Mouse (Mus musculus): ENCODE results near the gene Mettl26. TPM values are rescaled to one million over a fixed set of nuclear protein-coding genes. Genes with fewer than 3 reads are reported as not detected.
A peak's percentile ranks its signal among the peaks of the same experiment; 100 is the strongest.

Gene Mettl26
- 51.6 and 55.5 TPM in 2 replicates for polyA plus RNA-seq (2016; fragmentation: Nextera tagmentation; extraction: Ambion mirVana)

DNA sequence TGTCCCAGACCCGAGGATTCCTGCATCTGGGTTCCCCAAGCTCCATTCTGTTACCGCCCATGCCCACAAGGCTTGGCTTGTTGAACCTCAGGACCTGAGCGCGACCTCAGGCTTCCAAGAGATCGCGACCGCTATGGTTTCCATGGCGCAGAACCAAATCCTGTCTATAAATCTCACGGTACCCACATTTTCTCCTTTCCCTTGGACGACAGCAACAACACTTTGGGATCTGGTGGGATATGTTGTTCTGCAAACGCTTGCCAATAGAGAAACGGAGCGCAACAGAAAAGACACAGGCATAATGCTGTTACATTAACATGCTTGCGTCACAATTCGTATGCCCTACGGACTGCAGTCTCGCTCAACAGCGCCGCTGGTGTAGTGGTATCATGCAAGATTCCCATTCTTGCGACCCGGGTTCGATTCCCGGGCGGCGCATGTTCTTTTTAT lies at the start of gene Mettl26:
TSS of gene Mettl26 (plus strand) at position 354 of the 450 bp plus-strand sequence.
- peak within 1 kb of the TSS; percentile 61 for H3K4me3 ChIP-seq (replicated peaks)
- H3K9me3 ChIP-seq = no peaks in the 10 kb centered on the region
- peaks cover 21% of the 10 kb centered on the region for H3K36me3 ChIP-seq (replicated peaks)
- H3K27me3 ChIP-seq = no peaks in the 10 kb centered on the region
- WGBS = under 1% methylated on average over 25 of the region's 25 CpGs
- H3K4me1 ChIP-seq = peaks cover 25% of the 10 kb centered on the region
- peak within 1 kb of the TSS; percentile 75 for H3K9ac ChIP-seq
- peak within 1 kb of the TSS; percentile 91 for H3K27ac ChIP-seq
- peak; percentile 70 for ATAC-seq (ENCODE audit: low FRiP score)
- peak within 1 kb of the TSS; percentile 96 for H3K4me2 ChIP-seq

DNA sequence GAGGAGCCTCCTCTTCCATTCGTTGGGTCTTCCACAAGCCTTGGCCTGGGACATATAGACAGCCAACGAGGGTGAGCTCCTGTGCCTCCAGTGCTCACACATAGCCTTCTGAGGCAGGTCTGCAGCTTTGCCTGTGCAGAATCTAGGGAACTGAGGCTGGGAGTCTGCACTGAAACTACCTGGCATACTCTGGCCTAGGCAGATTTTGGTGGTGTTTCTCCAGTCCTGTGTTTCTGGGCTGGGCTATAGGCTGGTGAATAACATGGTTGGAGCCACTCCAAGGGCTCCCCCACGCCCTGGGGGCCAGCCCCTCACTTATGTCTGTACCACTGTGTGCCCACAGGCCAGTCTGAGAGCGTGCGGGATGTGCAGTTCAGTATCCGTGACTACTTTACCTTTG lies 49.6 kb upstream of the Mettl26 start:
- 93% methylated on average over 6 of the region's 6 CpGs for WGBS
- no peaks in the 10 kb centered on the region for H3K9me3 ChIP-seq
- peaks cover 8% of the 10 kb centered on the region for H3K27me3 ChIP-seq
- peaks cover 31% of the 10 kb centered on the region for H3K36me3 ChIP-seq (replicated peaks)
- no peak overlapping the region for H3K27ac ChIP-seq
- H3K9ac ChIP-seq = no peak overlapping the region
- peaks cover 61% of the 10 kb centered on the region for H3K4me1 ChIP-seq
- H3K4me2 ChIP-seq = peak overlapping the region; percentile 95; the same call in 1 of the 2 replicates
- H3K4me3 ChIP-seq (replicated peaks) = 0 out of 2 replicates have a peak overlapping the region, but pooled peaks have one; percentile 4
- no peak for ATAC-seq (ENCODE audit: low FRiP score)

DNA sequence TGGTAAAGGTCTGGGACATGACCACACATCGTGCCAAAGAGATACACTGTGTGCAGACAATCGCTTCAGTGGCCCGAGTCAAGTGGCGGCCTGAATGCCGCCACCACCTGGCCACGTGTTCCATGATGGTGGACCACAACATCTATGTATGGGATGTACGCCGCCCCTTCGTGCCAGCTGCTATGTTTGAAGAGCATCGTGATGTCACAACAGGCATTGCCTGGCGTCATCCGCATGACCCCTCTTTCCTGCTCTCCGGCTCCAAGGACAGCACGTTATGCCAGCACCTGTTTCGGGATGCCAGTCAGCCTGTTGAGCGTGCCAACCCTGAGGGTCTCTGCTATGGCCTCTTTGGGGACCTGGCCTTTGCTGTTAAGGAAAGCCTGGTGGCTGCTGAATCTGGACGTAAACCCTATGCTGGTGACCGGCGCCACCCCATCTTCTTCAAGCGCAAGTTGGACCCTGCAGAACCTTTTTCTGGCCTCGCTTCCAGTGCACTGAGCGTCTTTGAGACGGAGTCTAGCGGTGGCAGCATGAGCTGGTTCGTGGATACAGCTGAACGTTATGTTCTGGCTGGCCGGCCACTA lies 48.8 kb upstream of the Mettl26 start:
- WGBS = 95% methylated on average over 27 of the region's 27 CpGs
- Histone ChIP-seq H3K27ac (no peak overlapping the region), H3K4me1 (peaks cover 68% of the 10 kb centered on the region), H3K9ac (no peak overlapping the region), H3K9me3 (no peaks in the 10 kb centered on the region), H3K36me3 (replicated peaks) (peaks cover 38% of the 10 kb centered on the region), H3K27me3 (0 out of 2 replicates have a peak, but pooled peaks cover 3% of the 10 kb centered on the region), H3K4me2 (0 out of 2 replicates have a peak overlapping the region, but pooled peaks have one; percentile 13), H3K4me3 (replicated peaks) (no peak overlapping the region)
- ATAC-seq (ENCODE audit: low FRiP score) = no peak

GRCm38 (mm10) chr17:25827011-25827410 lies 47.9 kb upstream of the Mettl26 start:
- H3K36me3 ChIP-seq (replicated peaks) = peaks cover 47% of the 10 kb centered on the region
- H3K9me3 ChIP-seq = no peaks in the 10 kb centered on the region
- no peak overlapping the region for H3K9ac ChIP-seq
- ATAC-seq (ENCODE audit: low FRiP score) = no peak
- H3K4me3 ChIP-seq (replicated peaks) = no peak overlapping the region
- WGBS = 94% methylated on average over 13 of the region's 13 CpGs
- H3K27me3 ChIP-seq = 0 out of 2 replicates have a peak, but pooled peaks cover 3% of the 10 kb centered on the region
- no peak overlapping the region for H3K27ac ChIP-seq
- peaks cover 78% of the 10 kb centered on the region for H3K4me1 ChIP-seq
- no peak overlapping the region for H3K4me2 ChIP-seq

DNA sequence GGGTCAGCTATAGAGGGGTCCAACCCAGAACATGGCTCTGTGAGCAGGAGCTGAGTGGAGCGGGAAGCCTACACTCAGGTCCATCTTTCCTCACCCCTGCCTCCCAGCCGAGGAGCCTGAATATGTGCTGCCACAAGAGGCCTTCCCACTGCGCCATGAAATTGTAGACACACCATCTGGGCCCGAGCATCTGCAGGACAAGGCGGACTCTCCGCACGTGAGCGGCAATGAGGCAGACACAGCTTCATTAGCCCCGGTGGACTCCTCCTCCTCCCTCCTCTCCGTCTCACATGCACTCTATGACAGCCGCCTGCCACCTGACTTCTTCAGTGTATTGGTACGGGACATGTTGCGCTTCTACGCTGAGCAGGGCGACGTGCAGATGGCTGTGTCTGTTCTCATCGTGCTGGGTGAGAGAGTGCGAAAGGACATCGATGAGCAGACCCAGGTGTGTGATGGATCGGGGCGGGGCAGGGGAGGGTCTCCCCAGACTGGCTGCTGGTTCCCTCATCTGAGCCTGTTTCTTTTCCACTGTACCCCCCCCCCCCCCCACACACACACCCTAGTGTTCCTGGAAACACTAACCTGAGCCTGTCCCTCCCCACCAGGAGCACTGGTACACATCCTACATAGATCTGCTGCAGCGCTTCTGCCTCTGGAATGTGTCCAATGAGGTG lies 47.2 kb upstream of the Mettl26 start:
- Histone ChIP-seq H3K36me3 (replicated peaks) (peaks cover 47% of the 10 kb centered on the region), H3K27me3 (no peaks in the 10 kb centered on the region), H3K4me2 (peak overlapping the region; percentile 79; the same call in 1 of the 2 replicates), H3K27ac (no peak overlapping the region), H3K4me3 (replicated peaks) (no peak overlapping the region; the same call in 1 of the 2 replicates), H3K9me3 (no peaks in the 10 kb centered on the region), H3K9ac (0 out of 2 replicates have a peak overlapping the region, but pooled peaks have one; percentile 85), H3K4me1 (peaks cover 80% of the 10 kb centered on the region)
- WGBS = 92% methylated on average over 22 of the region's 22 CpGs
- no peak for ATAC-seq (ENCODE audit: low FRiP score)

DNA sequence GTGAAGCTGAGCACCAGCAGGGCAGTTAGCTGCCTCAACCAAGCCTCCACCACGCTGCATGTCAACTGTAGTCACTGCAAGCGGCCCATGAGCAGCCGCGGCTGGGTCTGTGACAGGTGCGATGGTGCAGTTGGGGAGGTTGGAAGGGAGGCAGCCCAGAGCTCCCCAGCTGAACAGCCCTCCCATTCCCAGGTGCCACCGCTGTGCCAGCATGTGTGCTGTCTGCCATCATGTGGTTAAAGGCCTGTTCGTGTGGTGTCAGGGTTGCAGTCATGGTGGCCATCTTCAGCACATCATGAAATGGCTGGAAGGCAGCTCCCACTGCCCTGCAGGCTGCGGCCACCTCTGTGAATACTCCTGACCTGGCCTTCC lies 46.7 kb upstream of the Mettl26 start:
- H3K4me1 ChIP-seq = peaks cover 77% of the 10 kb centered on the region
- H3K9ac ChIP-seq = peak overlapping the region; percentile 85; the same call in 1 of the 2 replicates
- ATAC-seq (ENCODE audit: low FRiP score) = no peak
- WGBS = 83% methylated on average over 8 of the region's 8 CpGs
- H3K4me2 ChIP-seq = peak overlapping the region; percentile 79
- H3K9me3 ChIP-seq = no peaks in the 10 kb centered on the region
- H3K36me3 ChIP-seq (replicated peaks) = peaks cover 47% of the 10 kb centered on the region
- H3K27ac ChIP-seq = peak overlapping the region; percentile 93
- peak overlapping the region; percentile 63 for H3K4me3 ChIP-seq (replicated peaks)
- no peaks in the 10 kb centered on the region for H3K27me3 ChIP-seq

DNA sequence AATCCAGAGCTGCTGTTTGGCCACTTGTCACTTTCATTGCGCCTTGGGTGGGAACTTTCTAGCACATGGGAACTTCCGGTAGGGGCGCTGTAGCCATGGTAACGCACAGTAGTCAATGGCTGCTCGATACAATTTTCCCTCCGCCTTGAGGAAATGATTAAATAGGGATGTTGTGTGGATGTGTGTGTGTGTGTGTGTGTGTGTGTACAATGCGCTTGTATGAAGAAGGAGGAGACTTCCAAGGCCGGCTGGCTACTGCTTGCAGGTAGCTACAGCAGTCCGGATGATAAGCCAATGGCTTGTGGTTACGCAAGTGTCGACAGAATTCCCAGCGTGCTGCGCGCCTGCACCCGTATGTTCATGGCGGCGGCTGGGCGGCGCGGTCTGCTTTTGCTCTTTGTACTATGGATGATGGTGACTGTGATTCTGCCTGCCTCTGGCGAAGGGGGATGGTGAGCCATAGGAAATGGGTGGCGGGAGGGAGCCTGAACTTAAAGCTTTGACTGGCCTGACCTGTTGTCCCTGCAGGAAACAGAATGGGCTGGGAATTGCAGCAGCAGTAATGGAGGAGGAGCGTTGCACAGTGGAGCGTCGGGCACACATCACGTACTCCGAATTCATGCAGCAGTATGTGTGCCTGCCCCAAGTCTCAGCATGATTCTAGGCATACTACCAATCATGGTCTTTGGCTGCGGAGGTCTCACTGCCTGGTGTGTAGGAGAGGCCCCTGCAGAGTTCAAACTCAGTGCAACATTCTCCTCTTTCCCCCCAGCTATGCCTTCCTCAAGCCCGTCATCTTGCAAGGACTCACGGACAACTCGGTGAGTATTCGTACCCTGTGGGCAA lies 45.9 kb upstream of the Mettl26 start, which contains the start of gene Jmjd8:
TSS of gene Jmjd8 (plus strand) at position 156 of the 846 bp plus-strand sequence.
- H3K4me3 ChIP-seq (replicated peaks) = peak within 1 kb of the TSS; percentile 63
- peak; percentile 48 for ATAC-seq (ENCODE audit: low FRiP score)
- H3K4me2 ChIP-seq = peak within 1 kb of the TSS; percentile 79
- WGBS = 2% methylated on average over 32 of the region's 32 CpGs
- H3K36me3 ChIP-seq (replicated peaks) = peaks cover 47% of the 10 kb centered on the region
- no peaks in the 10 kb centered on the region for H3K9me3 ChIP-seq
- H3K4me1 ChIP-seq = peaks cover 80% of the 10 kb centered on the region
- peak within 1 kb of the TSS; percentile 93 for H3K27ac ChIP-seq
- H3K27me3 ChIP-seq = no peaks in the 10 kb centered on the region
- H3K9ac ChIP-seq = peak within 1 kb of the TSS; percentile 85

DNA sequence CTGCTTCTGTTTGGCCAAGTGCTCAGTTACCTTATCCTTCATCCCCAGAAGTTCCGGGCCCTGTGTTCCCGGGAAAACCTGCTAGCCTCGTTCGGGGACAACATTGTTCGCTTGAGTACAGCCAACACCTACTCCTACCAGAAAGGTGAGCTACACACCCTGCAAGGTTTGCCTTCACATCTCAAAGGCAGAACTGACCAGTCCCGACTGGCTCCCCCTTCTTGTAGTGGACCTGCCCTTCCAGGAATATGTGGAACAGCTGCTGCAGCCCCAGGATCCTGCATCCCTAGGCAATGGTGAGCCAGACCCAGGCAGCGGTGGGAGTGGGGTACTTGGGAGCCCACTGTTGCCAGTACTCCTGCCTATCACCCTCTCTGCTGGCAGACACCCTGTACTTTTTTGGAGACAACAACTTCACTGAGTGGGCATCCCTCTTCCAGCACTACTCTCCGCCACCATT lies 45.3 kb upstream of the Mettl26 start:
- Histone ChIP-seq H3K36me3 (replicated peaks) (peaks cover 48% of the 10 kb centered on the region), H3K9ac (peak overlapping the region; percentile 85), H3K4me1 (peaks cover 80% of the 10 kb centered on the region), H3K9me3 (no peaks in the 10 kb centered on the region), H3K27me3 (no peaks in the 10 kb centered on the region), H3K4me3 (replicated peaks) (peak overlapping the region; percentile 63), H3K27ac (peak overlapping the region; percentile 93), H3K4me2 (peak overlapping the region; percentile 79)
- whole genome bisulfite sequencing = 45% methylated on average over 8 of the region's 8 CpGs
- no peak for ATAC-seq (ENCODE audit: low FRiP score)

GRCm38 (mm10) chr17:25830200-25830753 lies 44.6 kb upstream of the Mettl26 start:
- WGBS = 83% methylated on average over 4 of the region's 4 CpGs
- H3K4me1 ChIP-seq = peaks cover 80% of the 10 kb centered on the region
- H3K36me3 ChIP-seq (replicated peaks) = peaks cover 55% of the 10 kb centered on the region

DNA sequence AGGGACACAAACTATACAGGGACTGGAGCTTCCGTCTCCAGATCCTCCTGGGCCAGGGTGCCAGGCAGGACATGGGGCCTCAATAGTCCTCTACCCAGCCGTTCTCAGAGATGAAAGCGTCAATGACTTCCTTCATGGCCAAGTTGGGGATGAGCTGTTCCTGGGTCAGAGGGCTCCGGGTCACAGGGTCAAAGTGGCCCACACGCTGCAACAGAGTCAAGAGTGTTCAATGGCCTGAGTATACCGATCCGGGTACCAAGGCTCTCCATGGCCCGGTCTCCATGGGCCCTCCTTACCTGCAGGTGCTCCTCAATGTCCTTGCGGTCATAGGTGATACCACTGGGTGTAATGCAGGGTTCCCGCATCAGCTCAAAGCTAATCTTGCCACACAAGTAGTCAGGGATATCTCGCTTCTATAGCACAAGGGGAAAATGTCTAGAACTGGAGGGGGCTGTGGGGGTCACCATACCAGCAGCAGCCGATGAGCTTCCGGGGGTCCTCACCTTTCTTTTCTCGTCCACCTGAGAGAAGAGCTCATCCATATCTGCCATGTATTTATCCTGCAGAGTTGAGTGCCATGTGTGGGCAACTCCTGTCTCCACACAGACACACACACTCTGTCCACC lies 44.0 kb upstream of the Mettl26 start:
- Histone ChIP-seq H3K4me1 (peaks cover 80% of the 10 kb centered on the region), H3K4me2 (peak overlapping the region; percentile 84), H3K27me3 (no peaks in the 10 kb centered on the region), H3K9ac (no peak overlapping the region), H3K36me3 (replicated peaks) (peaks cover 53% of the 10 kb centered on the region), H3K27ac (no peak overlapping the region), H3K9me3 (no peaks in the 10 kb centered on the region), H3K4me3 (replicated peaks) (peak overlapping the region; percentile 83)
- ATAC-seq (ENCODE audit: low FRiP score) = no peak
- 88% methylated on average over 14 of the region's 14 CpGs for WGBS

More at GRCm38 (mm10) chr17:25830200-25830753, 44.6 kb upstream of the Mettl26 start:
- no peak overlapping the region for H3K27ac ChIP-seq
- peak overlapping the region; percentile 84 for H3K4me2 ChIP-seq
- H3K9ac ChIP-seq = peak overlapping the region; percentile 85; the same call in 1 of the 2 replicates
- no peak for ATAC-seq (ENCODE audit: low FRiP score)
- no peaks in the 10 kb centered on the region for H3K9me3 ChIP-seq
- H3K27me3 ChIP-seq = no peaks in the 10 kb centered on the region
- H3K4me3 ChIP-seq (replicated peaks) = peak overlapping the region; percentile 63
